Mouse (Mus musculus) left cerebral cortex, postnatal 25 days (tissue): Measurements from ENCODE around the gene Dgka. TPM values are rescaled to one million over a fixed set of nuclear protein-coding genes. Genes with fewer than 3 reads are reported as not detected.
A peak's percentile ranks its signal among the peaks of the same experiment; 100 is the strongest.

Source experiments
- DNase-seq, 2 experiments: peaks; one replicate each; pipeline ENCODE4 v3.0.0; 2022; ENCODE audit warnings: low spot score in 2 of 2, mixed read lengths in 1 of 2
- intact Hi-C: fragments of 180-260 bp; cut with DNase I; formaldehyde crosslinking; loops from one replicate; pipeline ENCODE4 v1.15.1; 2025
- total RNA-seq, 2 experiments: library from RNA; stranded (reverse); gene quantifications; 2 replicates each; pipeline ENCODE4 v1.2.3; 2021

Dgka gene
- total RNA-seq, 2 experiments from 2014 or later: 5.1 to 6.3 TPM

GRCm38 (mm10) chr10:128695411-128695991 is 49.2 kb downstream of the Dgka start:
- intact Hi-C loops: no loop called here
- no peak for DNase-seq

GRCm38 (mm10) chr10:128674469-128675008 is 70.1 kb downstream of the Dgka start:
- intact Hi-C loops: loop anchor here (1.0 to 5.0 kb wide), 4 partner anchors 29 to 107 kb away; partner anchors contain the start of genes Ikzf4, Pa2g4 and Rps26
- peak; percentile 28 to 42 for DNase-seq

- intact Hi-C loops: loop anchor here (1.0 to 5.0 kb wide), 4 partner anchors 29 to 107 kb away; partner anchors contain the start of genes Ikzf4, Pa2g4 and Rps26
- peak; percentile 83 to 85 for DNase-seq
Observed at GRCm38 (mm10) chr10:128673763-128674468, 70.7 kb downstream of the Dgka start, which contains the start of gene Suox. Gene Suox (minus strand): TSS chr10:128674073.

- DNase-seq: no peak
- intact Hi-C loops: loop anchor here (5.0 kb wide), 2 partner anchors 59 to 104 kb away; partner anchors contain the start of gene Pa2g4
Observed at GRCm38 (mm10) chr10:128671148-128671547, 73.5 kb downstream of the Dgka start.

Other genes with a start within 250 kb of the Dgka start
- 10 to 100 TPM; 22.9 to 24.0 TPM for gene Myl6b, start 246.2 kb downstream of the Dgka start, total RNA-seq
- gene Esyt1, start 219.0 kb downstream of the Dgka start, total RNA-seq: 1 to 10 TPM; 7.9 to 8.0 TPM
- 10 to 100 TPM; 13.2 to 13.5 TPM for gene Zc3h10, start 197.1 kb downstream of the Dgka start, total RNA-seq
- 1,000 to 10,000 TPM; 1,545 to 1,604 TPM for gene Rpl41, start 195.6 kb downstream of the Dgka start, total RNA-seq
- 10 to 100 TPM; 56.7 to 62.7 TPM for gene Pa2g4, start 178.9 kb downstream of the Dgka start, total RNA-seq
- gene Erbb3, start 155.2 kb downstream of the Dgka start, total RNA-seq: 1 to 10 TPM; 5.8 to 7.6 TPM
- 100 to 1,000 TPM; 235 to 247 TPM for gene Rps26, start 118.1 kb downstream of the Dgka start, total RNA-seq
- gene Ikzf4, start 98.9 kb downstream of the Dgka start, total RNA-seq: 10 to 100 TPM; 17.9 to 18.9 TPM
- 10 to 100 TPM; 10.8 to 12.3 TPM for gene Suox, start 70.8 kb downstream of the Dgka start, total RNA-seq
- gene Rab5b, start 48.6 kb downstream of the Dgka start, total RNA-seq: 100 to 1,000 TPM; 125 to 132 TPM
- under 1 TPM; 0.39 to 0.96 TPM for gene Pmel, start 40.7 kb downstream of the Dgka start, total RNA-seq
- gene Cdk2, start 39.8 kb downstream of the Dgka start, total RNA-seq: 1 to 10 TPM; 2.5 to 3.2 TPM
- 10 to 100 TPM; 28.8 to 29.5 TPM for gene Pym1, start 3.0 kb upstream of the Dgka start, total RNA-seq
- under 1 TPM; 0.39 to 0.78 TPM for gene Mmp19, start 46.1 kb upstream of the Dgka start, total RNA-seq
- 10 to 100 TPM; 65.6 to 66.1 TPM for gene Dnajc14, start 59.2 kb upstream of the Dgka start, total RNA-seq
- 10 to 100 TPM in 1 of 2 experiments, 1 to 10 TPM in 1; 8.8 to 10.2 TPM for gene Tmem198b, start 59.5 kb upstream of the Dgka start, total RNA-seq
- gene Sarnp, start 72.5 kb upstream of the Dgka start, total RNA-seq: 10 to 100 TPM; 37.1 to 40.7 TPM
- gene Ormdl2, start 76.8 kb upstream of the Dgka start, total RNA-seq: 1 to 10 TPM; 6.9 to 7.5 TPM
- 10 to 100 TPM; 12.8 to 14.9 TPM for gene Gdf11, start 146.9 kb upstream of the Dgka start, total RNA-seq
- gene Cd63, start 156.1 kb upstream of the Dgka start, total RNA-seq: 10 to 100 TPM; 65.0 to 74.0 TPM
- gene Rdh5, start 178.0 kb upstream of the Dgka start, total RNA-seq: 1 to 10 TPM; 6.0 to 8.2 TPM
- gene Bloc1s1, start 179.2 kb upstream of the Dgka start, total RNA-seq: 10 to 100 TPM; 81.4 to 86.2 TPM
- 10 to 100 TPM; 12.4 to 15.5 TPM for gene Itga7, start 189.0 kb upstream of the Dgka start, total RNA-seq
- not detected for gene Mettl7b, start 216.1 kb upstream of the Dgka start, total RNA-seq
- not detected for gene Olfr9, start 244.6 kb upstream of the Dgka start, total RNA-seq